Mouse (Mus musculus) adrenal gland, postnatal 25 days (tissue): ENCODE measurements around the gene Stradb. TPM values are rescaled to one million over a fixed set of nuclear protein-coding genes. Genes with fewer than 3 reads are reported as not detected.
"Not testable (repeated sequence)": the region's sequence is repeated elsewhere in the genome, so short reads cannot be mapped to it uniquely, and the experiment has no call there.

Source experiments
- DNase-seq: peaks from one replicate; pipeline ENCODE4 v3.0.0; 2021; ENCODE audit warnings: mixed read lengths
- long read RNA-seq: library from polyadenylated mRNA; stranded (forward); transcript quantifications from one replicate; pipeline ENCODE4 v2.0.0, GENCODE M21; 2021
- total RNA-seq: library from RNA; stranded (reverse); gene quantifications from 2 replicates; pipeline ENCODE4 v1.2.3, GENCODE M21; 2021

Gene Stradb
- 32.1 and 41.8 TPM in 2 replicates for total RNA-seq
- long read RNA-seq, transcript Stradb-201 (12 exons, 2,960 nt) = major isoform, 38 of 50 reads
- long read RNA-seq, transcript Stradb-203 (11 exons, 2,070 nt) = minor isoform, 5 of 50 reads
- long read RNA-seq, partial matches to known transcripts = 2 of 50 reads
- long read RNA-seq, other reads (novel, unspliced or antisense) = 2 of 50 reads

GRCm38 (mm10) chr1:58973366-58974221 is at the start of gene Stradb, which contains the start of gene Trak2:
TSS of gene Stradb (plus strand) at chr1:58973522.
TSS of gene Trak2 (minus strand) at chr1:58973430.
- DNase-seq = peak; percentile 92

GRCm38 (mm10) chr1:58926664-58927063 is 46.7 kb upstream of the Stradb start:
- DNase-seq = no peak

GRCm38 (mm10) chr1:58936746-58937605 is 36.3 kb upstream of the Stradb start:
- no peak for DNase-seq

GRCm38 (mm10) chr1:58937606-58938099 is 35.7 kb upstream of the Stradb start:
- no peak for DNase-seq

- DNase-seq = no peak
These were observed 27.8 kb upstream of the Stradb start for GRCm38 (mm10) chr1:58945523-58945922.

GRCm38 (mm10) chr1:58945960-58946670 is 27.2 kb upstream of the Stradb start:
- DNase-seq = no peak

GRCm38 (mm10) chr1:58946718-58947117 is 26.6 kb upstream of the Stradb start:
- DNase-seq = no peak

GRCm38 (mm10) chr1:58949561-58950106 is 23.7 kb upstream of the Stradb start:
- no peak for DNase-seq

- peak; percentile 65 for DNase-seq
These were observed 22.2 kb upstream of the Stradb start for GRCm38 (mm10) chr1:58950899-58951648.

- DNase-seq = no peak
These were observed 21.5 kb upstream of the Stradb start for GRCm38 (mm10) chr1:58951841-58952240.

GRCm38 (mm10) chr1:58952526-58952925 is 20.8 kb upstream of the Stradb start:
- DNase-seq = no peak

- no peak for DNase-seq
These were observed 20.3 kb upstream of the Stradb start for GRCm38 (mm10) chr1:58952997-58953396.

GRCm38 (mm10) chr1:58953686-58954434 is 19.5 kb upstream of the Stradb start:
- no peak for DNase-seq

- no peak for DNase-seq
These were observed 18.5 kb upstream of the Stradb start for GRCm38 (mm10) chr1:58954578-58955410.

- DNase-seq = no peak
These were observed 17.6 kb upstream of the Stradb start for GRCm38 (mm10) chr1:58955716-58956115.

GRCm38 (mm10) chr1:58956229-58956628 is 17.1 kb upstream of the Stradb start:
- no peak for DNase-seq

GRCm38 (mm10) chr1:58957931-58958330 is 15.4 kb upstream of the Stradb start:
- no peak for DNase-seq

GRCm38 (mm10) chr1:58958789-58959526 is 14.4 kb upstream of the Stradb start:
- not testable (repeated sequence) for DNase-seq
